Mouse (Mus musculus): ENCODE measurements around the gene Olfr102. TPM values are rescaled to one million over a fixed set of nuclear protein-coding genes. Genes with fewer than 3 reads are reported as not detected.

The Olfr102 gene
- polyA plus RNA-seq (2012; rRNA removed), result not detected in 2 replicates

- no peak for TF ChIP-seq POLR2A (IDR thresholded peaks at IDR 0.05; ENCODE audit: borderline replicate concordance, extremely low read depth, insufficient read depth, insufficient read length, poor library complexity, severe bottlenecking)
- TF ChIP-seq CTCF (IDR thresholded peaks at IDR 0.05; ENCODE audit: borderline replicate concordance, extremely low read depth, insufficient read depth, insufficient read length), result no peak
- DNase-seq (ENCODE audit: low read depth), result no peak
Observed at GRCm38 (mm10) chr17:37316954-37317353, at the start of gene Olfr102. Gene Olfr102, minus strand, starts transcription at chr17:37317054.

- TF ChIP-seq CTCF (IDR thresholded peaks at IDR 0.05; ENCODE audit: borderline replicate concordance, extremely low read depth, insufficient read depth, insufficient read length) (no peak), POLR2A (IDR thresholded peaks at IDR 0.05; ENCODE audit: borderline replicate concordance, extremely low read depth, insufficient read depth, insufficient read length, poor library complexity, severe bottlenecking) (no peak)
- DNase-seq (ENCODE audit: low read depth), result no peak
Observed at GRCm38 (mm10) chr17:37359282-37359681, 42.4 kb upstream of the Olfr102 start, which contains the start of gene Olfr104-ps. Gene Olfr104-ps, plus strand, starts transcription at chr17:37359582.

DNA sequence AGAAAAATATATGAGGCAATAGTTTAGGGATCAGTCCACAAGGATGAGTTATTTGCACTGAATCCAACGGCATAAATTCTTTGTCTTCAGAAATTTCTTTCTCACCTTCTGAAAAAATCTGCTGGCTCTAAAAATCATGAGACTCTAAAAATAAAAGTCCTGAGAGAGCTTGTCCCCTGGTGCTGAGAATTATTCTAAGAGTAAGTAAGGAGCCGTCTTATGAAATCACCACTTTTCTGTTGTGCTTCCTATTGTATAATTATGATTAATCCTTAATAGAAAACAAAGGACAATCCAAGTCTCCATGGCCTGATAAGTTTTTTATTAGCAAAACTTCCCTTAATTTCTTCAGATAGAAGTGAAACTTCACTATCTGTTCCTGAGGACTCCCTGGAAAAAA, 22.7 kb upstream of the Olfr102 start, which contains the start of gene Olfr103:
TSS of gene Olfr103 (minus strand) at position 101 of the 400 bp plus-strand sequence.
- TF ChIP-seq CTCF (IDR thresholded peaks at IDR 0.05; ENCODE audit: borderline replicate concordance, extremely low read depth, insufficient read depth, insufficient read length), result no peak
- TF ChIP-seq POLR2A (IDR thresholded peaks at IDR 0.05; ENCODE audit: borderline replicate concordance, extremely low read depth, insufficient read depth, insufficient read length, poor library complexity, severe bottlenecking), result no peak
- no peak for DNase-seq (ENCODE audit: low read depth)

GRCm38 (mm10) chr17:37310146-37310699, 6.6 kb downstream of the Olfr102 start:
- TF ChIP-seq CTCF (IDR thresholded peaks at IDR 0.05; ENCODE audit: borderline replicate concordance, extremely low read depth, insufficient read depth, insufficient read length), result no peak
- TF ChIP-seq POLR2A (IDR thresholded peaks at IDR 0.05; ENCODE audit: borderline replicate concordance, extremely low read depth, insufficient read depth, insufficient read length, poor library complexity, severe bottlenecking), result no peak

DNA sequence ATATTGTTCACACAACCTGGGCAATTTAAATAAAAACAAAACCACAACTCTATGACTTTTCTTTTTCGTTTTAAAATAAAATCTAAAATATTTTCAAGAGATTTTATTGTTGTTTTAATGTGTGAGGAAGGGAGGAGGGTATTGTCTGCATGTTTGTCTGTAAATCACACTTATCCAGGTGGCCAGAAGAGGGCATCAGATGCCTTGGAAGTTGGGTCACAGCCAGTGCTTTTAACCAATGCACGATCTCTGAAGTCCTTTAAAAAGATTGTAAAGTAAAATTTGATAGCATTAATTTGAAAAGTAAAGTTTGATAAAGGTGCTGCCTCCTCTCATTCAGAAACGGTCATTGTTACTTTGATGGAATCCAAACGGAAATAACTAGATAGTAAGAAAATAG, 8.4 kb downstream of the Olfr102 start:
- peak; percentile 15 for DNase-seq (ENCODE audit: low read depth)
- TF ChIP-seq CTCF (IDR thresholded peaks at IDR 0.05; ENCODE audit: borderline replicate concordance, extremely low read depth, insufficient read depth, insufficient read length), result peak; percentile 32; the same call in 1 of the 2 replicates
- no peak for TF ChIP-seq POLR2A (IDR thresholded peaks at IDR 0.05; ENCODE audit: borderline replicate concordance, extremely low read depth, insufficient read depth, insufficient read length, poor library complexity, severe bottlenecking)

More at GRCm38 (mm10) chr17:37310146-37310699, 6.6 kb downstream of the Olfr102 start:
- DNase-seq (ENCODE audit: low read depth), result no peak

DNA sequence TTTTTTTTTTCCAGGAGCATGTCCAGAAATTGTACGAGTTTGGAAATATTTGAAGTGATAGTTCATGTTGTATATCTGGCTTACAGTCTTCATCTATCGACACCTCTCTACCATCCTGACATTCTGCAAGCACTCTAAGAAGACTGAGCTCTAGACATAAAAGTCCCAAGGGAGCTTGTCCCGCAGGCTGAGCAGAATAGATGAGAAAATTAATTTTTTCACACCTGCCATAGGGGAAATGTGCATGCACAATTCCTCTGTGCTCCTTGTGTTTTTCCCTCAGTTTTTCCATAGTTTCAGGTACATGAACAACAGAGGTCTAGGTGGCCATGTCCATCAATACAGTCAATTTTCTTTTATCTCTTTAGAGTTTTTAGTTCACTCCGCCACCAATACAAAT, 12.6 kb downstream of the Olfr102 start, which contains the start of gene Olfr101:
TSS of gene Olfr101 (minus strand) at position 101 of the 400 bp plus-strand sequence.
- TF ChIP-seq CTCF (IDR thresholded peaks at IDR 0.05; ENCODE audit: borderline replicate concordance, extremely low read depth, insufficient read depth, insufficient read length), result no peak
- TF ChIP-seq POLR2A (IDR thresholded peaks at IDR 0.05; ENCODE audit: borderline replicate concordance, extremely low read depth, insufficient read depth, insufficient read length, poor library complexity, severe bottlenecking), result no peak
- DNase-seq (ENCODE audit: low read depth), result no peak

DNA sequence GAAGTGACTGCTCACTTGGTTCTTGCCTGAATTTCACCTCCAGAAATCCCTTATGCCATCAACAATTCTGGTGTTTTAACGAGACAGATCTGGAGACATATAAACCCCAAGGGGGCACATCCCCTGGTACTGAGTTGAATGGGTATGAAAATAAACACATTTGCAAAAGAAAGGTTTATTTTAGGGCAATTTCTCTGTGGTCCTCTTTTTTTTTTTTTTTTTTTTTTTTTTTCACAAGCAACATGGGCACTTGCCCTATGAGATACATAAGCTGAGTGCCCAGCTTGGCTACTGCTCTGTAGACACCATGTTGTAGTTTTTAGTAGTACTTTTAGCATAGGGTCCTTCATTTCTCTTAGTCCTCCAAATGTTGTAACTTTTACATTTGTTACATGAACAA, 33.5 kb downstream of the Olfr102 start, which contains the start of gene Olfr99:
TSS of gene Olfr99 (minus strand) at position 101 of the 400 bp plus-strand sequence.
- no peak for DNase-seq (ENCODE audit: low read depth)
- TF ChIP-seq CTCF (IDR thresholded peaks at IDR 0.05; ENCODE audit: borderline replicate concordance, extremely low read depth, insufficient read depth, insufficient read length) (no peak), POLR2A (IDR thresholded peaks at IDR 0.05; ENCODE audit: borderline replicate concordance, extremely low read depth, insufficient read depth, insufficient read length, poor library complexity, severe bottlenecking) (no peak)

DNA sequence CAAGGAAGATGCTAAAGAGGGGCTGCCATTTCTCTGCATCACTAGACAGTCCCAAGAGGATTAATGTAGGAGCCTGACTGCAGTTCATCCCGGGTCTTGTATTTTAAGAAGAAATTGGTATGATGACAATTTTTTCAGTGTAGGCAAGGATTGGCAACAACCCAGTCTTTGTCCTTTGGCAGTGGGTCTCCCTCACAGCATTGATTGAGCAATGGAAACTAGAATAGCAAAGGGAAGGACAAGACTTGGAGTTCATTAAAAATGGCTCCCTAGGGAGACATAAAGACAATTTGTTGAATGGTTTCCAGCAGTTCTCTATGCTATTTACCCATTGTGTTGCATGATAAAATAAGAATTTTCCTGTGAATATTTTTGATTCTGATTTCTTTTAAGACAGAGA, 36.5 kb downstream of the Olfr102 start:
- no peak for DNase-seq (ENCODE audit: low read depth)
- no peak for TF ChIP-seq CTCF (IDR thresholded peaks at IDR 0.05; ENCODE audit: borderline replicate concordance, extremely low read depth, insufficient read depth, insufficient read length)
- TF ChIP-seq POLR2A (IDR thresholded peaks at IDR 0.05; ENCODE audit: borderline replicate concordance, extremely low read depth, insufficient read depth, insufficient read length, poor library complexity, severe bottlenecking), result no peak

DNA sequence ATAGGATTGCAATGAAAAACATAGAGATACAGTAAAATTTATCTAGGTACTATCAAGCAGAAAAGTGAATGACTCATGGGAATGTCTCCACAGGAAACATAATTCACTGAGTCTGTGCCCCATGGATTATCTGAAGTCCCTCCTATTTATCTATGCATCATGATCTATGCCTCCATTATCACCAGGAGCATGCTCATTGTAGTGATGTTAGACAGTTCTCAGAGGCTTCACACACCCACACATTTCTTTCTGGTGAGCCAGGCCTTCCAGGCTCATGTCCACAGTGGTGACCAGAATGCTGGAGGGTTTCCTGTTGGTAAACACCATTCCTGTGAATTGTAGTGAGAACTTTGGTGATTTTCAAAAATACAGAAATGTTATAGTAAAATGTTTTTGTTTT, 40.3 kb downstream of the Olfr102 start:
- DNase-seq (ENCODE audit: low read depth), result no peak
- TF ChIP-seq POLR2A (IDR thresholded peaks at IDR 0.05; ENCODE audit: borderline replicate concordance, extremely low read depth, insufficient read depth, insufficient read length, poor library complexity, severe bottlenecking) (no peak), CTCF (IDR thresholded peaks at IDR 0.05; ENCODE audit: borderline replicate concordance, extremely low read depth, insufficient read depth, insufficient read length) (no peak)

- DNase-seq (ENCODE audit: low read depth), result no peak
- TF ChIP-seq POLR2A (IDR thresholded peaks at IDR 0.05; ENCODE audit: borderline replicate concordance, extremely low read depth, insufficient read depth, insufficient read length, poor library complexity, severe bottlenecking) (no peak), CTCF (IDR thresholded peaks at IDR 0.05; ENCODE audit: borderline replicate concordance, extremely low read depth, insufficient read depth, insufficient read length) (no peak)
Observed at GRCm38 (mm10) chr17:37275626-37276248, 41.1 kb downstream of the Olfr102 start.

- TF ChIP-seq CTCF (IDR thresholded peaks at IDR 0.05; ENCODE audit: borderline replicate concordance, extremely low read depth, insufficient read depth, insufficient read length) (no peak), POLR2A (IDR thresholded peaks at IDR 0.05; ENCODE audit: borderline replicate concordance, extremely low read depth, insufficient read depth, insufficient read length, poor library complexity, severe bottlenecking) (no peak)
- no peak for DNase-seq (ENCODE audit: low read depth)
Observed at GRCm38 (mm10) chr17:37270702-37271092, 46.2 kb downstream of the Olfr102 start.

Measured in brain, embryonic 14.5 days (tissue).